Mouse (Mus musculus) myocyte (in vitro differentiated cells): ENCODE measurements around the gene Lrmda.

Experiments used
- MYOD1 ChIP-seq, 3 experiments: IDR thresholded peaks; one replicate each; pipeline ENCODE4 v1.6.1; 2011; ENCODE audit warnings: control low read depth in 2 of 3, low read depth in 2 of 3, mild to moderate bottlenecking in 2 of 3, moderate library complexity in 1 of 3; ENCODE audit not compliant: insufficient read length in 2 of 3, control insufficient read depth in 1 of 3
- MYOG ChIP-seq, 3 experiments: IDR thresholded peaks; one replicate each; pipeline ENCODE4 v1.6.1; 2011; ENCODE audit warnings: control low read depth in 2 of 3, low read depth in 2 of 3, mild to moderate bottlenecking in 2 of 3; ENCODE audit not compliant: insufficient read length in 2 of 3, control insufficient read depth in 1 of 3, insufficient read depth in 1 of 3
- POLR2A ChIP-seq: IDR thresholded peaks from one replicate; pipeline ENCODE4 v1.6.1; 2011; ENCODE audit warnings: low read depth, mild to moderate bottlenecking, control low read depth, moderate library complexity; ENCODE audit not compliant: insufficient read length
- TCF3 ChIP-seq: IDR thresholded peaks from one replicate; pipeline ENCODE4 v1.6.1; 2011; ENCODE audit warnings: low read depth, control low read depth; ENCODE audit not compliant: insufficient read length
- USF1 ChIP-seq: IDR thresholded peaks from one replicate; pipeline ENCODE4 v1.6.1; 2011; ENCODE audit warnings: low read depth, mild to moderate bottlenecking, control low read depth, moderate library complexity

DNA sequence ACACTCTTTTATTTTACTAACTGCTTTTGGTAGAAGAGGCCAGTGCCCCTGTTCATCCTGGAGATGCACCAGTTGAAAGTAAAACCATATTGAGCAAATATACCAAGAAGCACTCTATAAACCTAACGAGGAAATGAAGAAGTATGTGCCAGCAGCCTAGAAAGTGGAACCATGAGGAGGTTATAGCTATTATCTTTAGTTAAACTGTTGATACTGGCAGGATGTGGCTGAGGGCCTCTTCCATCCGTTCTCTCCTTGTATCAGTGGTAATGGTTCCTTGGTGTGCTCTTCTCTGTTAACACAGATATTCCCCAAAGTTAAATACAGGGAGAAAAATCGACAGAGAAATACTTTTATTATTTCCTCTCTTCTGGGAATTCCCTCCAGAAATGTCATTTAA is 855.1 kb downstream of the Lrmda start:
- TF ChIP-seq POLR2A (no peak), USF1 (no peak), MYOD1 (IDR thresholded peaks at IDR 0.05; ENCODE audit: control insufficient read depth in 1 of 3, insufficient read length in 2 of 3, low read depth in 2 of 3) (no peak), TCF3 (no peak), MYOG (IDR thresholded peaks at IDR 0.05; ENCODE audit: control insufficient read depth in 1 of 3, insufficient read depth in 1 of 3, insufficient read length in 2 of 3, low read depth in 2 of 3) (no peak)
